Mouse (Mus musculus): ENCODE measurements around the gene Hecw2.
A peak's percentile ranks its signal among the peaks of the same experiment; 100 is the strongest.

Gene Hecw2

GRCm38 (mm10) chr1:53894299-53894698, 300.7 kb downstream of the Hecw2 start:
- no peak for DNase-seq (ENCODE audit: low spot score)

- peak; percentile 10 for DNase-seq (ENCODE audit: low spot score)
Measured at GRCm38 (mm10) chr1:53890380-53890779, 304.6 kb downstream of the Hecw2 start.

GRCm38 (mm10) chr1:53889806-53890205, 305.2 kb downstream of the Hecw2 start:
- no peak for DNase-seq (ENCODE audit: low spot score)

- no peak for DNase-seq (ENCODE audit: low spot score)
Measured at GRCm38 (mm10) chr1:53882480-53882879, 312.5 kb downstream of the Hecw2 start.

GRCm38 (mm10) chr1:53875919-53876318, 319.0 kb downstream of the Hecw2 start:
- DNase-seq (ENCODE audit: low spot score), result no peak

GRCm38 (mm10) chr1:53867316-53867715, 327.7 kb downstream of the Hecw2 start:
- no peak for DNase-seq (ENCODE audit: low spot score)

GRCm38 (mm10) chr1:53866374-53866902, 328.5 kb downstream of the Hecw2 start:
- DNase-seq (ENCODE audit: low spot score), result peak; percentile 4

- no peak for DNase-seq (ENCODE audit: low spot score)
Measured at GRCm38 (mm10) chr1:53864046-53864445, 330.9 kb downstream of the Hecw2 start.

- DNase-seq (ENCODE audit: low spot score), result no peak
Measured at GRCm38 (mm10) chr1:53860611-53861010, 334.4 kb downstream of the Hecw2 start.

- no peak for DNase-seq (ENCODE audit: low spot score)
Measured at GRCm38 (mm10) chr1:53859175-53859574, 335.8 kb downstream of the Hecw2 start.

- DNase-seq (ENCODE audit: low spot score), result no peak
Measured at GRCm38 (mm10) chr1:53856501-53857103, 338.4 kb downstream of the Hecw2 start.

- no peak for DNase-seq (ENCODE audit: low spot score)
Measured at GRCm38 (mm10) chr1:53855732-53856131, 339.2 kb downstream of the Hecw2 start.

- no peak for DNase-seq (ENCODE audit: low spot score)
Measured at GRCm38 (mm10) chr1:53852086-53852610, 342.8 kb downstream of the Hecw2 start.

GRCm38 (mm10) chr1:53851334-53851733, 343.6 kb downstream of the Hecw2 start:
- DNase-seq (ENCODE audit: low spot score), result no peak

GRCm38 (mm10) chr1:53850891-53851290, 344.1 kb downstream of the Hecw2 start:
- no peak for DNase-seq (ENCODE audit: low spot score)

GRCm38 (mm10) chr1:53846665-53847237, 348.2 kb downstream of the Hecw2 start:
- no peak for DNase-seq (ENCODE audit: low spot score)

- DNase-seq (ENCODE audit: low spot score), result no peak
Measured at GRCm38 (mm10) chr1:53845854-53846253, 349.1 kb downstream of the Hecw2 start.

GRCm38 (mm10) chr1:53844914-53845612, 349.9 kb downstream of the Hecw2 start:
- DNase-seq (ENCODE audit: low spot score), result no peak

GRCm38 (mm10) chr1:53844122-53844913, 350.6 kb downstream of the Hecw2 start:
- DNase-seq (ENCODE audit: low spot score), result no peak

- no peak for DNase-seq (ENCODE audit: low spot score)
Measured at GRCm38 (mm10) chr1:53843051-53843450, 351.9 kb downstream of the Hecw2 start.

GRCm38 (mm10) chr1:53841080-53841479, 353.9 kb downstream of the Hecw2 start:
- DNase-seq (ENCODE audit: low spot score), result no peak

GRCm38 (mm10) chr1:53839392-53839791, 355.6 kb downstream of the Hecw2 start:
- no peak for DNase-seq (ENCODE audit: low spot score)
